Mouse (Mus musculus) CH12.LX (cell line): ENCODE results near the gene AI837181.

Experiments used
- CHD2 ChIP-seq: IDR thresholded peaks from 2 replicates; pipeline ENCODE4 v1.6.1; 2011; ENCODE audit warnings: low read length, improper control_type of control experiment
- CTCF ChIP-seq, 2 experiments: IDR thresholded peaks in 1 of 2; conservative IDR thresholded peaks in 1 of 2; 2 replicates each; pipeline ENCODE4 v1.5.1; 2011 to 2012; ENCODE audit warnings: low read depth in 2 of 2, low read length in 2 of 2, improper control_type of control experiment in 1 of 2, inconsistent platforms in 1 of 2, mild to moderate bottlenecking in 1 of 2, moderate library complexity in 1 of 2
- ELF1 ChIP-seq: IDR thresholded peaks from 2 replicates; pipeline ENCODE4 v1.6.1; 2014; ENCODE audit warnings: low read depth, mild to moderate bottlenecking, inconsistent platforms, low read length, improper control_type of control experiment
- EP300 ChIP-seq: IDR thresholded peaks from 2 replicates; pipeline ENCODE4 v1.6.1; 2011; ENCODE audit warnings: low read length, improper control_type of control experiment
- JUN ChIP-seq: IDR thresholded peaks from 2 replicates; pipeline ENCODE4 v1.6.1; 2011; ENCODE audit warnings: low read depth, mild to moderate bottlenecking, low read length, improper control_type of control experiment, moderate library complexity; ENCODE audit not compliant: insufficient read depth
- NELFE ChIP-seq: IDR thresholded peaks from 2 replicates; pipeline ENCODE4 v1.6.1; 2011; ENCODE audit warnings: low read depth, low read length, improper control_type of control experiment
- PAX5 ChIP-seq: IDR thresholded peaks from 2 replicates; pipeline ENCODE4 v1.6.1; 2012; ENCODE audit warnings: low read length, inconsistent platforms, mixed read lengths
- POLR2A ChIP-seq: IDR thresholded peaks from 2 replicates; pipeline ENCODE4 v1.6.1; 2011; ENCODE audit warnings: low read depth, mild to moderate bottlenecking, improper control_type of control experiment, low read length
- RCOR1 ChIP-seq: conservative IDR thresholded peaks from 2 replicates; pipeline ENCODE4 v1.6.1; 2012; ENCODE audit warnings: low read depth, mild to moderate bottlenecking, inconsistent platforms, low read length, improper control_type of control experiment
- SMC3 ChIP-seq: IDR thresholded peaks from 2 replicates; pipeline ENCODE4 v1.6.1; 2011; ENCODE audit warnings: low read depth, low read length, improper control_type of control experiment
- USF1 ChIP-seq: IDR thresholded peaks from 2 replicates; pipeline ENCODE4 v1.6.1; 2014; ENCODE audit warnings: low read depth, mild to moderate bottlenecking, inconsistent platforms, low read length, improper control_type of control experiment
- ZC3H11A ChIP-seq: IDR thresholded peaks from 2 replicates; pipeline ENCODE4 v1.6.1; 2012; ENCODE audit warnings: low read depth, mild to moderate bottlenecking, inconsistent platforms, low read length, improper control_type of control experiment
- ZNF384 ChIP-seq: IDR thresholded peaks from 2 replicates; pipeline ENCODE4 v1.6.1; 2012; ENCODE audit warnings: low read depth, low read length, improper control_type of control experiment, inconsistent platforms

GRCm38 (mm10) chr19:5465037-5465436 lies 40.1 kb downstream of the AI837181 start:
- TF ChIP-seq CTCF (conservative IDR thresholded peaks at IDR 0.05 in 1 of 2, IDR thresholded peaks at IDR 0.05 in 1 of 2; ENCODE audit: low read depth in 2 of 2, low read length in 2 of 2) = no peak
- TF ChIP-seq EP300 = no peak
- no peak for TF ChIP-seq NELFE
- TF ChIP-seq USF1 = no peak
- TF ChIP-seq SMC3 = no peak
- no peak for TF ChIP-seq ZC3H11A
- no peak for TF ChIP-seq POLR2A
- no peak for TF ChIP-seq RCOR1
- TF ChIP-seq ELF1 = no peak
- no peak for TF ChIP-seq JUN
- no peak for TF ChIP-seq PAX5
- TF ChIP-seq ZNF384 = no peak
- no peak for TF ChIP-seq CHD2
